Mouse (Mus musculus): ENCODE results near the gene Esr1. TPM values are rescaled to one million over a fixed set of nuclear protein-coding genes. Genes with fewer than 3 reads are reported as not detected.

Gene Esr1
- polyA plus RNA-seq, 2 experiments = 0.06 to 0.29 TPM

- 59% methylated on average over 4 of the region's 4 CpGs for WGBS (ENCODE audit: insufficient replicate concordance)
- no peak overlapping the region for H3K4me3 ChIP-seq (ENCODE audit: insufficient read depth in 1 of 2, low read depth in 2 of 2, low read length in 2 of 2)
- H3K27ac ChIP-seq = no peak overlapping the region
- TF ChIP-seq EP300 (IDR thresholded peaks at IDR 0.05; ENCODE audit: low read depth) = no peak
- TF ChIP-seq CTCF (IDR thresholded peaks at IDR 0.05; ENCODE audit: low read depth) = no peak
- DNase-seq (ENCODE audit: low read depth in 3 of 3, low spot score in 3 of 3) = no peak
- H3K9ac ChIP-seq (replicated peaks) = no peak overlapping the region
- H3K4me1 ChIP-seq (replicated peaks; ENCODE audit: control insufficient read depth in 2 of 2, insufficient read depth in 2 of 2, low read length in 1 of 2) = 0 out of 4 replicates have a peak, but pooled peaks cover 0 to 2% of the 10 kb centered on the region in 2 experiments
- no peaks in the 10 kb centered on the region for H3K9me3 ChIP-seq (ENCODE audit: control insufficient read depth, low read length)
- no peak for ATAC-seq (ENCODE audit: insufficient read depth)
- no peaks in the 10 kb centered on the region for H3K27me3 ChIP-seq (ENCODE audit: control insufficient read depth, insufficient read depth, low read length)
- no peak overlapping the region for H3K4me2 ChIP-seq (ENCODE audit: low read depth)
- H3K36me3 ChIP-seq (replicated peaks; ENCODE audit: control insufficient read depth, insufficient read depth, low read depth) = no peaks in the 10 kb centered on the region
Measured at GRCm38 (mm10) chr10:4602466-4602865, 8.9 kb upstream of the Esr1 start.

- DNase-seq (ENCODE audit: low read depth in 3 of 3, low spot score in 3 of 3) (no peak), ATAC-seq (ENCODE audit: insufficient read depth) (peak; percentile 53; the same call in 1 of the 2 replicates)
- Histone ChIP-seq H3K27ac (no peak overlapping the region), H3K4me1 (replicated peaks; ENCODE audit: control insufficient read depth in 2 of 2, insufficient read depth in 2 of 2, low read length in 1 of 2) (0 out of 4 replicates have a peak, but pooled peaks cover 0 to 2% of the 10 kb centered on the region in 2 experiments), H3K9me3 (ENCODE audit: control insufficient read depth, low read length) (no peaks in the 10 kb centered on the region), H3K36me3 (replicated peaks; ENCODE audit: control insufficient read depth, insufficient read depth, low read depth) (no peaks in the 10 kb centered on the region), H3K4me2 (ENCODE audit: low read depth) (no peak overlapping the region), H3K27me3 (ENCODE audit: control insufficient read depth, insufficient read depth, low read length) (no peaks in the 10 kb centered on the region), H3K4me3 (ENCODE audit: insufficient read depth in 1 of 2, low read depth in 2 of 2, low read length in 2 of 2) (no peak overlapping the region), H3K9ac (replicated peaks) (no peak overlapping the region)
- TF ChIP-seq CTCF (IDR thresholded peaks at IDR 0.05; ENCODE audit: low read depth) (no peak), EP300 (IDR thresholded peaks at IDR 0.05; ENCODE audit: low read depth) (no peak)
- 40% methylated on average over 4 of the region's 4 CpGs for WGBS (ENCODE audit: insufficient replicate concordance)
Measured at GRCm38 (mm10) chr10:4604527-4605209, 6.7 kb upstream of the Esr1 start.

GRCm38 (mm10) chr10:4610234-4610633 is 1.2 kb upstream of the Esr1 start:
- Histone ChIP-seq H3K9ac (replicated peaks) (no peak overlapping the region), H3K4me3 (ENCODE audit: insufficient read depth in 1 of 2, low read depth in 2 of 2, low read length in 2 of 2) (no peak overlapping the region), H3K27me3 (ENCODE audit: control insufficient read depth, insufficient read depth, low read length) (no peaks in the 10 kb centered on the region), H3K9me3 (ENCODE audit: control insufficient read depth, low read length) (no peaks in the 10 kb centered on the region), H3K36me3 (replicated peaks; ENCODE audit: control insufficient read depth, insufficient read depth, low read depth) (no peaks in the 10 kb centered on the region), H3K4me1 (replicated peaks; ENCODE audit: control insufficient read depth in 2 of 2, insufficient read depth in 2 of 2, low read length in 1 of 2) (peaks cover 0 to 8% of the 10 kb centered on the region in 2 experiments; a peak in 2 of 4 replicates), H3K27ac (no peak overlapping the region), H3K4me2 (ENCODE audit: low read depth) (no peak overlapping the region)
- TF ChIP-seq CTCF (IDR thresholded peaks at IDR 0.05; ENCODE audit: low read depth) (no peak), EP300 (IDR thresholded peaks at IDR 0.05; ENCODE audit: low read depth) (no peak)
- 60% methylated on average over 2 of the region's 2 CpGs for WGBS (ENCODE audit: insufficient replicate concordance)
- ATAC-seq (ENCODE audit: insufficient read depth) (no peak), DNase-seq (ENCODE audit: low read depth in 3 of 3, low spot score in 3 of 3) (no peak)

GRCm38 (mm10) chr10:4612313-4613036 is 1.1 kb downstream of the Esr1 start:
- Histone ChIP-seq H3K4me1 (replicated peaks; ENCODE audit: control insufficient read depth in 2 of 2, insufficient read depth in 2 of 2, low read length in 1 of 2) (peaks cover 0 to 6% of the 10 kb centered on the region in 2 experiments; a peak in 2 of 4 replicates), H3K9me3 (ENCODE audit: control insufficient read depth, low read length) (no peaks in the 10 kb centered on the region), H3K4me2 (ENCODE audit: low read depth) (peak overlapping the region; percentile 51), H3K4me3 (ENCODE audit: insufficient read depth in 1 of 2, low read depth in 2 of 2, low read length in 2 of 2) (peak overlapping the region; percentile 30 to 46), H3K9ac (replicated peaks) (no peak overlapping the region), H3K27ac (no peak overlapping the region), H3K36me3 (replicated peaks; ENCODE audit: control insufficient read depth, insufficient read depth, low read depth) (no peaks in the 10 kb centered on the region), H3K27me3 (ENCODE audit: control insufficient read depth, insufficient read depth, low read length) (no peaks in the 10 kb centered on the region)
- TF ChIP-seq EP300 (IDR thresholded peaks at IDR 0.05; ENCODE audit: low read depth) (no peak), CTCF (IDR thresholded peaks at IDR 0.05; ENCODE audit: low read depth) (no peak)
- no peak for ATAC-seq (ENCODE audit: insufficient read depth)
- WGBS (ENCODE audit: insufficient replicate concordance) = 19% methylated on average over 22 of the region's 22 CpGs
- DNase-seq (ENCODE audit: low read depth in 3 of 3, low spot score in 3 of 3) = no peak

GRCm38 (mm10) chr10:4618026-4618425 is 6.6 kb downstream of the Esr1 start:
- Histone ChIP-seq H3K27me3 (ENCODE audit: control insufficient read depth, insufficient read depth, low read length) (no peaks in the 10 kb centered on the region), H3K9ac (replicated peaks) (no peak overlapping the region), H3K4me1 (replicated peaks; ENCODE audit: control insufficient read depth in 2 of 2, insufficient read depth in 2 of 2, low read length in 1 of 2) (no peaks in the 10 kb centered on the region), H3K9me3 (ENCODE audit: control insufficient read depth, low read length) (no peaks in the 10 kb centered on the region), H3K4me2 (ENCODE audit: low read depth) (no peak overlapping the region), H3K4me3 (ENCODE audit: insufficient read depth in 1 of 2, low read depth in 2 of 2, low read length in 2 of 2) (no peak overlapping the region), H3K36me3 (replicated peaks; ENCODE audit: control insufficient read depth, insufficient read depth, low read depth) (no peaks in the 10 kb centered on the region), H3K27ac (no peak overlapping the region)
- DNase-seq (ENCODE audit: low read depth in 3 of 3, low spot score in 3 of 3) = no peak
- no peak for ATAC-seq (ENCODE audit: insufficient read depth)
- no peak for TF ChIP-seq EP300 (IDR thresholded peaks at IDR 0.05; ENCODE audit: low read depth)
- no peak for TF ChIP-seq CTCF (IDR thresholded peaks at IDR 0.05; ENCODE audit: low read depth)
- WGBS (ENCODE audit: insufficient replicate concordance) = 56% methylated on average over 2 of the region's 2 CpGs
